ENCODE assay signal across 22 mouse cellular contexts in the genomic region with DNA sequence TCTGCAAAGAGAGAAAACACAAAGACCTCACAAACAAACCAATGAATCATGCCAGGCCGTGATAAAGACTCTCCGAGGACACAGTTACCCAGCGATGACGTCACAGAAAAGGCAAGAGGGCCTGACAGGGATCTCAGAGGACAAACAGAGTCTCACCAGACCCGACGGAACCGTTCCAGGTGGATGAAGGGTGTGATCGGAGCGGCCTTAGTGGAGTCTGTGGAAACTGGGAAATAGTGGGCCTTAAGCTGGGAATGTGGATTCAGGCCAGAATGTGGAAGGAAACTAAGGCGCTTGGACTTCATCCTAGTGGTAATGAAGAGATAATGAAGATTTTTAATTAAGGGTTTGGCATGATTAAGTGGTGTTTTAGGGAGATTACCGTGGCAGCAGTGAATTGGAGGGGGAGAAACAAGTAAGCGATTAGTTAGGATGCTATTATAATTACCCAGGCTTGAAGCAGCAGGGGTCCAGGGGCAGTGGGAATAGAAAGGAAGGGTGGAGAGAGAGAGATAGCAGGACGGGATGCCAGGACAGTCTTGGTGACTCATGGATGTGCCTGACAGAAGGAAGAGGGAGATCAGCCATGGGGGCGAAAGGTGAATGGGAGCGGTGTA. TPM values are rescaled to one million over a fixed set of nuclear protein-coding genes. Genes with fewer than 3 reads are reported as not detected.
"Had no signal": no experiment of that assay in that cellular context is flagged by ENCODE, and none has a peak within 500 bp of the region (broad histone marks: within the 10 kb centered on the region; RNA-seq: fewer than 3 reads in every experiment).

No protein-coding gene starts in this region.

- DNase-seq: kidney, adult 8-10 months; kidney, postnatal 25 days; layer of hippocampus, postnatal 36 days; liver, embryonic 13.5 days; liver, postnatal 0 days; lung, postnatal 14 days; right cerebral cortex, postnatal 4 days; spleen, adult 18-20 months; thymus, postnatal 36 days had no signal

- H3K9me3 ChIP-seq: limb, embryonic 15.5 days; liver, embryonic 13.5 days; lung, embryonic 15.5 days had no signal

- ATAC-seq: liver, postnatal 0 days had no signal

- H3K4me1 ChIP-seq: limb, embryonic 15.5 days; liver, embryonic 13.5 days; lung, embryonic 15.5 days had no signal

- H3K4me2 ChIP-seq: limb, embryonic 15.5 days; liver, embryonic 13.5 days; lung, embryonic 15.5 days; midbrain, embryonic 11.5 days had no signal

- H3K4me3 ChIP-seq: limb, embryonic 15.5 days; liver, embryonic 13.5 days; lung, embryonic 15.5 days; megakaryocyte, embryonic 14.5 days had no signal

- H3K9ac ChIP-seq: limb, embryonic 15.5 days; liver, embryonic 13.5 days; liver, postnatal 0 days; lung, embryonic 15.5 days had no signal

- H3K36me3 ChIP-seq: limb, embryonic 15.5 days; liver, embryonic 13.5 days; lung, embryonic 15.5 days had no signal

- H3K27ac ChIP-seq: limb, embryonic 15.5 days; liver, embryonic 13.5 days; lung, embryonic 15.5 days; macrophage had no signal

RNA-seq across cellular contexts. Expression of a gene that starts 24.5 kb away (rescaled TPM):
- polyA plus RNA-seq: kidney, embryonic 16.5 days; liver, embryonic 13.5 days; liver, postnatal 0 days; macrophage had no signal

RNA-seq across cellular contexts. Expression of a gene that starts 54.5 kb away (rescaled TPM):
- total RNA-seq: layer of hippocampus, postnatal 36 days; left cerebral cortex, adult 8-10 months; left cerebral cortex, postnatal 25 days; midbrain, postnatal 0 days had no signal
- polyA plus RNA-seq: kidney, embryonic 16.5 days; limb, embryonic 11.5 days; limb, embryonic 15.5 days; liver, embryonic 13.5 days; liver, postnatal 0 days; lung, embryonic 15.5 days; macrophage; midbrain, embryonic 11.5 days; midbrain, postnatal 0 days; neural tube, embryonic 14.5 days; stomach, embryonic 14.5 days; thymus, postnatal 0 days had no signal
